Mouse (Mus musculus) heart, adult 18-20 months (tissue): ENCODE results near the gene Gm128. TPM values are rescaled to one million over a fixed set of nuclear protein-coding genes. Genes with fewer than 3 reads are reported as not detected.

Experiments used
- DNase-seq, 2 experiments: peaks; one replicate each; pipeline ENCODE4 v3.0.0; 2021 to 2022; ENCODE audit warnings: mixed read lengths in 1 of 2
- long read RNA-seq, 2 experiments: library from polyadenylated mRNA; stranded (forward); transcript quantifications; one replicate each; pipeline ENCODE4 v2.0.0; 2021
- total RNA-seq, 2 experiments: library from RNA; stranded (reverse); gene quantifications; 2 replicates each; pipeline ENCODE4 v1.2.3; 2021

Gm128 gene
- not detected for total RNA-seq
- long read RNA-seq, experiment 1: 0 reads
- long read RNA-seq, experiment 2: 0 reads

DNA sequence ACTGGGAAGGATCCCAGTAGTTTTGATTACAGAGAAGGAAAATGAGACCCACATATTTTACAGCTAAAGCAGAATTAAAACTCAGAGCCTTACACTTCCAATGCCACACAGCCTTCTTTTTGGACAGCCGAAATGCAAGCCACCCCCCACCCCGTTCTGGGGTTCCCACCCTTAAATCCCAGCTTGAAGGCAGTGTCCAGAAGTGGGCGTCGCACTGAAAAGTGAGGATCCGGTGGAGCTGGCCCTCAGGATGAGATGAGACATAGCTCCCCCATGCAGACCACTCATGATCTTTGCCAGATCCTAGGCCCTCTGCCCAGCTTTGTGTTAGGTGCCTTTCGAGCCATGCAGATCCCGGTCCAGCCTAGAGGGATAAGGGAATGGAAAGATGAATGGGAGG, at the start of gene Gm128:
TSS of gene Gm128 (minus strand) at position 101 of the 400 bp plus-strand sequence.
- DNase-seq: no peak

DNA sequence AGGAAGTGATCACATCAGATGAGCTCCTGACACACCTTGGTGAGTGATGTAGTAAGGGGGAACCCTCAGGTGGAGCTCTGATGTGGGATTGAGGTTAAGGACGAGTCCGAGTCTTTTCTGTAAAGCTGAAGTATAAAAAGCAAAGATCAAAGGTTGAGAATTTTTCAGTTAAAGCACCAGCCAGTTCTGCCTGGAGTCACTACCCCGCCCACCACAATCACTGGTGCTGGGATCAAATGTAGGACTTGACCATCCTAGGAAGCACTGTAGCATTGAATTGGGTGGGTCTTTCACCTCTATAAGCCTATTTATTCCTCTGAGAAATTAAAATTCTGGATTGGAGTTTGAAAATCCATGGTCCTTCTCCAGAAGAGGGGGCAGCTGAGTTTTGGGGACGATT, 49.6 kb upstream of the Gm128 start:
- no peak for DNase-seq

DNA sequence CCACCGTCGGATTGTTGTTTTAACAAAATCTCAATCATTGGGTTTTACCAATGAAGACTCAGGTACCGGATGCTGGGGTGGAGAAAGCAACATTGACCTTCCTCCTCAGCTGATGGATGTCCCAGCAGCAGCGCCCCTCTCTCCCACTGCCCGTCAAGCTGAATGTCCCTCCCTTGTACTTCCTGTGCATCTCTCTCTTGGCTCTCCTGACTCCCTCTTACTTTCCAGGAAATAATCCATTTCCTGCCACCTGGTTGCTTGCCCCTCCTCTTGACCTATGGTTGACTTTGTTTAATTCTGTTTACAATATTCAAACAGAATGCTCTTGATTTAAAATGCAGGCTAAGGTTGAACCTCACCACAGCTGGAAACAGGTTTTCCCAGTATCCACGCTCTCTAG, 48.8 kb upstream of the Gm128 start:
- no peak for DNase-seq

DNA sequence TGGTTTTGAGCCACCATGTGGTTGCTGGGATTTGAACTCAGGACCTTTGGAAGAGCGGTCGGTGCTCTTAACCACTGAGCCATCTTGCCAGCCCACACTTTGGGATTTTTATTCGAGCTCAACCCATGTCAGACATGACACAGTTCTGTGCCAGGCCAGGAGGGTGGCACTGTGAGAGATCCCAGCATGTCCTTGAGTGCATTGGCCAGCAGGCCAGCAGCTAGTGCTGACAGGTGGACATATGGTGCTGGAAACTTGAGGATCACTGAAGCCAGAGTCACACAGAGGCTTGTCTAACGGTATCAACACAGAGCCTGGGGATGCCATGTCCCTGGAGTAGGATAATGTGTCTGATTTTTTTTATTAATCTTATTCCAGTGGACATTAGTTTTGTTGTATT, 48.0 kb upstream of the Gm128 start:
- DNase-seq: no peak

DNA sequence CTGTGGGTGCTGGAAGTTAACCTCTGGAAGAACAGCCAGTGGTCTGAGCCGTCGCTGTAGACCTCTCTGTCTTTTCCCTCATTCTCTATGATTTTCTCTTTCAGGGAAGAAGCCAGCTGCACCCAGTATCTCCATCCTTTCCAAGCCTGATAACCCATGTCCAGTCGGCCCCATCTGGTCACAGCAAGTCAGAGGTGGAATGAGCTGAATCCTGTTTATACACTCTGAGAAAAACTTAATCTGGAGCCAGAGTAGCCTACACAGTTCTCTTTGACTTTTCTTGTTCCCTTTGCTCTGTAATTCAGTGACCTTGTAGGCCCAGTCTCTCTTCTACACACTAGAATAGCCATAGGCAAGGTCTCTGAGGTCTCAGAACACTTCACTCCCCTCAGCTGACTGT, 46.1 kb upstream of the Gm128 start:
- no peak for DNase-seq

DNA sequence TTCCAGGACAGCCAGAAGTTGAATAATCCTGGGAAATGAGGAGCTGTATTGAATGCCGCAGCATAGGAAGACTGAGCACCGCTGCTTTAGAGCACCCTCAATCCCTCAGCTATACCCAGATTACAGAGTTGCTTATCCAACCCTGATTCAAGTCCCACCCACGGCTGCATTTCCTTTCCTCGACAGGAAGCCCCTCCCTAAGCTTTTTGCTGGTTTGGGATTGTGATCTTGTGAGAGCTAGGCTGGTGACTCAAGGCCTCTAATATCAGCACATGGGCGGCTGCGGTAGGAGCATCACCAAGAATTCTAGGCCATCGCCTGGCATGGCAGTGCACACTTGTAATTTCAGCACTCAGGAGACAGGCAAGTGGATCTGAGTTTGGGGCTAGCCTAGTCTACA, 45.1 kb upstream of the Gm128 start:
- DNase-seq: peak in 1 of 2 experiments; percentile 67

DNA sequence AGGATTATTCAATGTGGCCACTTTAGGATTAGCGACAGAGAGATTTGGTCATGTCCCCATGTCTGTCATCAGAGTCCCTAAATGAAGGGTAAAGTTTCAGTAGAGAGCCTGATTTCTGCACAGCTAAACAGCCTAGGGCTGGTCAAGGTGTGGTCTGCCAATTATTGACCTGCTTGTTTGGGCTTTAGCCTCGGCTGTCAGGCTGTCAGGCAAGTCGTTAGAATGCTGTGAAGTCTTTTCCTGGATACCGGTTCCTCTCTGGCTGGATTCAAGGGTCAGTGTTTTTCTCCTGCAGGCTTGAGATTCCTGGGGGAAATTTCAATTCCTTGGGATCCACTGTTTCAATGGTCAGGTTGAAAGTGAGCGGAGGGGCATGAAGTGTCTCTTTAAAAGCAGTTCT, 44.6 kb upstream of the Gm128 start:
- DNase-seq: no peak

DNA sequence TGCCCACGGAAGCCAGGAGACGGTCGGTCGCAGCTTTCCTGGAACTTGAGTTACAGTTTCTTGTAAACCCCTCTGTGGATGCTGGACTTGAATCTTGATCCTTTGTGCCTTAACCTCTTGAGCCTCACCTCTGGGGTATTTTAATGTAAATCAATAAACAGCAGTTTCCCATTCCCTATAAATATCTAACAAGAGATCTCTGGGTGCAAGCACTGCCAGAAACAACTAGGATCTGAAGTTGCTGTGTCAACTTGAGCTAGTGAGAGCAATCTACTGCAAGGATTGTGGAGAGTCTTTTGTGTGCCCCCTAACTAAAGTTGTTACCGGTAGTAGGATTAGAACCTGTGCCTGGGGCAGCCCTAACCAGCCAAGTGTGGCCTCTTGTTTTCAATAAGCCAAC, 44.0 kb upstream of the Gm128 start:
- DNase-seq: no peak

DNA sequence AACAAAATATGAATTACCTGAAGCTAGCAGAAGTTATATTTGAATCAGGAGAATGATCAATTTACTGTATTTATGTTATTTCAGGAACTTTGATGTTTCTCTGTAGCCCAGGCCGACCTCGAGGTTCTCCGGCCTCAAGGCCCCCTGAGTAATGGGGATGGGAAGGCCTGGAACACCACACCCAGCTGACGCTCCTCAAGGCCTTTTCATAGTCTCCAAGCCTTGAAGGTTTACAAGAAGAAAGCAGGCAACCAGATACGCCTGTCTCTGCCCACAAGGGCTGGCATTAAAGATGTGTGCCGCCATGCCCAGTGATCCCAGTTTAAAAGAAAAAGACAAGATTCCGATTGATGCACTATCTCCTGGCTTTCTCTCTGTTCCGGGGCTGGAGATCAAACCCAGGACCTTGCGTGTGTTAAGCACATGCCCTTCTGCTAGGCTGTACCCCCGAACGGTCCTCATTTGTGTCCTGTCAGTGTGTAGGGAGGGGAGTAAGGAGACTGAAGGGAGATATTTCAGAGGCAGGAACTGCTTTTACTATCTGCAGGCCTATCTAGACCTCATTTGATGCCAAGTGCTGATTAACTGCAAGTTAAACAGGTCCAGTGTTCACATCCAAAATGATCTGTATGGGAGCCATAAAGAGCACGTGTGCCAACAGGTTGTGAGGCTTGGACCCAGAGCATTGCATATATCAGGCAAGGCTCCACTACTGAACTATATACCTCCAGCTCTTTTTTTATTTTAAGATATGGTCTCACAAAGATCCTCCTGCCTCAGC, 43.3 kb upstream of the Gm128 start:
- DNase-seq: no peak

DNA sequence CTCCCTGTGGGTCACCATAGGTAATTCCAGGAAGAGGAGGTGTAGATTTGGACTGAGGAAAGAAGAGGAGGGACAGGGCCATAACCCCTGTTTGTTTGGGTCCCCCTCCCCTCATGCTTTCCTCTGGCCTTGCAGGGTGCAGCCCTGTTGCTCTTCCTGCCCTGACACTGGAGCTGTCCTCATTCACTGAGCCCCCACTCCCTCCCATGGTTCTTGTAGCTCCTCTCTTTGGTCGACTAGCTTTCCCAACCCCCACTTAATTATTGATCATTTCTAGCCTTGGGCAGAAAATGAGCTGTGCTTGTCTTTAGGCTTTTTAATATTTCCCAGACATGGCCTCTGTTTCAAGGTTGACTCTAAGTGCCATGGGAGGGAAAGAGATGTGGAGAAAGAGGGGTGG, 42.7 kb upstream of the Gm128 start:
- DNase-seq: no peak

DNA sequence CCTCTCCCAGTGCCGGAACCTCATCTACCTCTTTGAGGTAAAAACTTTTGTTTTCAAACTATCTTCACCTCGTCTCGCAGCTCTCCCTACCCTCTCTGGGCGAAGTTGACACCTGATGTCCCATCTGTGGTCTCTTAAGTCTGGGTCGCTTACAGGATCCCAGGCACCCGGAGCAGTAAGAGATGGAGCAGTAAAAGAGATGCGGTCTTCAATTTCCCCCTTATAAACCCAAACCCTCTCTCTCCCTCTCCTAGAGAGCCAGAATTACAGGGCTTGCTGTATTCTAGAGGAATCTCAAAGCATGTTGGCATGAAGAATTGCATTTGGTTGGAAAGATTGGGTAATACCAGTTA, 42.2 kb upstream of the Gm128 start:
- no peak for DNase-seq

DNA sequence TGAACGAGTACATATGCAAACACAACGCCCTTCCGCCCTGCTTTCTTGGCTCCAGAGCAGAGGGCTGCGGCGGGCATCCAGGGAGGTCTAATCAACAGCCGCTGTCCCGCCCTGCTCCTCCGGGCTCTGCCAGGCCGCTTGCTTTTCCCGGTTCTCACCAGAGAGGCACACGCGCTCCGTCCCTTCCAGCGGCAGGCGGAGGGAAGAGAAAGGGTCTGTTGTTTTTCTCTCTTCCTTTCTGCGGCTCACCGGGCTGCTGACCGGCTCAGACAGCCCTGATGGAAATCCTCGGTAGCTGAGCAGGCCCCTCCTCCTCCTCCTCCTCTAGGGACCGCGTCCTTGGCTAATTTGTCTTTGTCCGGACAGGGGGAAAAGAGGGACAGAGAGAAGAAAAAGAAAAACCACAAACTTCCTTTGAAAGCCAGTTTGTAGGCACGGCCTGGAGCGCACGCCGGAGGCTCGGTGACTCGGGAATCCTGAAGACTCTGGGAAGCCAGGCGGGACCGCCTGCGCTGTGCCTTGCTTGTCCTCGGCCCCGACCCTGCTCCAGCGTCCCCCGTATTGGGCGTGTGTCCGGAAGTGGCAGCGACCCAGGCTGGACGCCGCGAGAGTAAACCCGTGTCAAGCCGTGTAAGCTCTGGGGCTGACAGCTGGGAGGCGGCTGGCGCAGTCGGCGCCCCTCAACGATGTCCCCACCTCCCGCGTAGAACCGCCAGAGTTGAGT, 41.6 kb upstream of the Gm128 start:
- DNase-seq: peak; percentile 90

DNA sequence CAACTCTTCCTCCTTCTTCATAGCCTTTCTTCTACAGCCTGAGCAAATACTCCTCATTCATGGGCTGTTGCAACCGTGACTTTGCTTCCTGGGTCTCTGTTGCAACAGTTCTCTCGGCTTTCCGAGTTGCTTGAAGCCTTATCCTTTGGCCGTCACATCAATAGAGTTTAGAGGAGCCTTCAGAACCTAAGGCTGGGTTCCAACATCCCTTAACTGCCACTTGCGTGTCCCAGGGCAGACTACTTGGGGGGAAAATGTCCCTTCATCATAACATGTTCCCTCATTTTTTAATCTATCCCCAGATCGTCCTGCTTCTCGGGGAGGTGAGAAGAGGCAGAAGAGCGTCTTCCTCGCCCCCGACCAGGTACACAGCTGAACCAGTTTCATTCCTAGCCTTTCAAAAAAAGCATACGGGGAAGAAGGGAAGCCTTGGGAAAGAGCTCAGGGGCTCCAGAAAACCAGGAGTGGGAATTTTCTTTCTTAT, 41.0 kb upstream of the Gm128 start:
- peak; percentile 66 to 73 for DNase-seq

DNA sequence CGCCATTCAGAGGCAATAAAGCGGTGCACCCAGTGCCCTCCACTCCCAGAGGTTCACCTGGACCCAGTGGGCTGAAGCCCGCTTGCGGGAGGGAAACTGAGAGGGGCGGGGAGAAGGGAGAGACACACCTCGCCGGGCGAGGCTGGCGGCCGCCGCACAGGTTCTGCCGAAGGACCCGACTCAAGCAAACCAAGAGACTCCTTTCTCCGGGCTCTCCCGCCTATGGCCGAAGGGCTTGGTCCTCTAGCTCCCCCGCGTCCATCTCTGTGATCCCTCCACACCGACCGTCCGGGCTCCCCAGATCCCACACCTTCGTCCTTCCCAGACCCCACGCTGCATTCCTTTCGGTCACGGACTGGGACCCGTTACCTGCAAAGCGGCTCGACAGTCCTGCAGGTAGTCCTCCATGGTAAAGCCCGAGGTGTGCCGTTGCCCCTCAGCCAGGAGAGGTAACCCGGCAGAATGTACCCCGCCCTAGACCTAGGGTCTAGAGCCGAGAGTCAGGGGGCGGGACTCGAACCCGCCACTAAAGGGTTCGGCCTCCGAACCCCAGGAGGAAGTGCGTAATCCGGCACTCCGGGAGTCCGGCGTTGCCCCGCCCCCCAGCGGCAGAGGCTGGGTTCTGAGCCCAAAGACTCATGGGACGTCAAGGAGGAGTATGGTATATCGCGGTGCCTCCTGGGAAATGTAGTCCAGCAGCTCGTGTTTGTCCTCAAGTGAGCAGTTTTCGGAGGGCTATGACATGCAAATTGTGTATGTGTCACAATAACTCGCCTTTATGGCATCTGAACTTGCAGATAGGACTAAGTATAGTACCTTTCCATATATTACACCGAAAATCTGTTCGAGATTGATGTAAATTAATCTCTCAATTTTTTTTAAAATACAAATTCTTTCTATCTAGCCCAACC, 40.1 kb upstream of the Gm128 start, which contains the start of the genes Mindy1 and Prune1:
TSS of gene Mindy1 (plus strand) at position 130 of the 911 bp plus-strand sequence.
TSS of gene Prune1 (minus strand) at position 861 of the 911 bp plus-strand sequence.
- DNase-seq: peak; percentile 98 to 99

DNA sequence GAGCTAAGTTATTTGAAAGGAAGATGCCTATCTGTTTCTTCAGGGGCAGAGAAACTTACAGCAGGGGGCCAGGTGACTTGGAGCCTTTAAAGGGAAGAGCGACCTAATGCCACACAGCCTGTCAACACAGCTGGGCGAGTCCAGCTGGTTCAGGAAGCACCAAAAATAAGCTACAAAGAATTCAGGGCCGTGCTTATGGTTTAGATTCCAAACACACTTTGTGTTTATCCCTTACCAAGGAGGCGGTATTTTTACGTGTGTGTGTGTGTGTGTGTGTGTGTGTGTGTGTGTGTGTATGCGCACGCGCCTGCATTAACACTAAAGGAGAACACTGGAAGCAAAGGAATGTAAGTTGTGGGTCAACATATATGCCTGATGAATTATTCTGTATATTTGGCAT, 39.3 kb upstream of the Gm128 start:
- peak in 1 of 2 experiments; percentile 58 for DNase-seq

DNA sequence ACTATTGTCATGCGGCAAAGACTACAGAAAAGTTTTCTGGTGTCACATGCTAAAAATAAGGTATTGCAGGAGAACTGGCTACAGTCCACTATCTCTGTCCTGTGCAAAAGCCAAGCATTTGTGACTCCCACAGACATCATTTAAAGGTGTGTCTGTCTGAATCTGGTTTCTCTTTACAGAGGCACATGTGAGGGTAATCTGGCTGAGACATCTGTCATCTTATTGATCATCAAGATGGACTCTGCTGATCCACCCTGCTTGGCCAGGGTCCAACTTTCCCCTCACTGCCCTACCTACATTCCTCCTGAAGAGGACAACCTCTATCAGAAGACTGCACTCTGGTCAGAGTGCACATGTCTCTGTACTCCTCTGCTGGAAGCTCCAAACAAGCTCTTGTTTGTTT, 35.8 kb upstream of the Gm128 start:
- peak; percentile 48 to 56 for DNase-seq

DNA sequence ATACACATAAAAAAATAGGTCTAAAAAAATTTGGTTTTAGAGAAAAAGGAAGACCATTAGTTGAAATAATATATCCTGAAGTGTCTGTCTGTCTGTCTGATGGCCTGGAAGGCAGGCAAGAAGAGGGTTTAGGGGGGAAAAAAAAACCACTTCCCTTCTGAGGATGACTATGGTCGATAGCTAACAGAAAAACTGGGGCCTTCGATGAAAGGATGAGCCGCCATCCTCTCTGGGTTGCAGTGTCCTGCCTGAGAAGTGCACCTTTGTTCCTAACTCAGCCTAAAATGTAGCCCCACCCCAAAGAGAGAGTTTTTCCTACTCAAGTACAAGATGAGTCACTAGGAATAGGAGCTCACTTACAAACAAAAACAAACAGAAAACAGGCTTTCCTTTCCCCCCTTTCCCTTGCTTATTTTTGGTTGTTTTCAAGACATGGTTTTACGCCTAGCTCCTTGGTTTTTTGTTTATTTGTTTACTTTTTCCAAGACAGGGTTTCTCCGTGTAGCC, 35.1 kb upstream of the Gm128 start:
- DNase-seq: no peak

DNA sequence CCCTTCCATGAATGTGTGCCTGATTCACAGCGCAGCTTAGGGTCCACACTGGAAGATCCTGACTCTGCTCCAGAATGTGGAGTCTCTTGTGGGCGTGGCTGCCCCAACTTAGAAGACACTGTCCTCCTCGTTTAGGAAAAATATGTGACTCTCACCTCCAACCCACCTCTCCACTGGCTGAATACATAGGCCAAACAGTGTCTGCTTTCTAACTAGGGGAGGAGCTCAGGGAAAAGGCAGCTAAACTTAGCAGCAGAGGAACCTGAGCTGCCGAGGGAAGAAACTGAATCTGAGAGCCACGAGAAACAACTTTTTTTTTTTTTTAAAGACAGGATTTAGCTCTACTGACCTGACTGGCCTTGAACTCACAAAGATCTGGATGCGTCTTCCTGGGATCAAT, 33.8 kb upstream of the Gm128 start:
- no peak for DNase-seq

DNA sequence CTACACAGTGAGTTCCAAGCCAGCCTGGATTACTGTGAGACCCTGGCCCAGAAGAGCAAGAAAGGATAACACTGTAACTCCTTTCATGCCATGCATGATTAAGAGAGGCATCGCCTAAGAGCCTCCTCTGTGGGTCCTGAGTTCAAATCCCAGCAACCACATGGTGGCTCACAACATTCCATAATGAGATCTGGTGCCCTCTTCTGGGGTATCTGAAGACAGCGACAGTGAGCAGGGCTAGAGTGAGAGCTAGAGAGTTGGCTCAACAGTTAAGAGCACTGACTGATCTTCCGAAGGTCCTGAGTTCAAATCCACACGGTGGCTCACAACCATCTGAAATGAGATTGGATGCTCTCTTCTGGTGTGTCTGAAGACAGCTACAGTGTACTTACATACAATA, 33.1 kb upstream of the Gm128 start:
- no peak for DNase-seq

DNA sequence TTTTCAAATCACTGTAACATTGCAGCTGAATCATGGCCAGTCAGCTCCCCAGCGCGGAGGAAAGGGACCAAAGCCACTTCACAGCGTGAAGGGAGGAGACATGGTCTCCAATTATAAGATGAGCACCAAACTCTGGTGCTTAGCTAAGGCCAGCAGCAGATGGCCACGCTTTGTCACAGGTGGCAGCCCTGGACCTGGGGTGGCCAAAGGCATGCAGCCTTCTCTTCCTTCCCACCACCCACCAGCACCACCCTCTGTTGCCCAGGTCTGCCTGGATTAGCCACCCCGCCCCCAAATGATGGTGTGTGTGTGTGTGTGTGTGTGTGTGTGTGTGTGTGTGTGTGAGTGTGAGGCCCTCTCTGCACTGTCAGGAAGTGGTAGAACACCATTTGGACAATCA, 32.1 kb upstream of the Gm128 start:
- DNase-seq: no peak

DNA sequence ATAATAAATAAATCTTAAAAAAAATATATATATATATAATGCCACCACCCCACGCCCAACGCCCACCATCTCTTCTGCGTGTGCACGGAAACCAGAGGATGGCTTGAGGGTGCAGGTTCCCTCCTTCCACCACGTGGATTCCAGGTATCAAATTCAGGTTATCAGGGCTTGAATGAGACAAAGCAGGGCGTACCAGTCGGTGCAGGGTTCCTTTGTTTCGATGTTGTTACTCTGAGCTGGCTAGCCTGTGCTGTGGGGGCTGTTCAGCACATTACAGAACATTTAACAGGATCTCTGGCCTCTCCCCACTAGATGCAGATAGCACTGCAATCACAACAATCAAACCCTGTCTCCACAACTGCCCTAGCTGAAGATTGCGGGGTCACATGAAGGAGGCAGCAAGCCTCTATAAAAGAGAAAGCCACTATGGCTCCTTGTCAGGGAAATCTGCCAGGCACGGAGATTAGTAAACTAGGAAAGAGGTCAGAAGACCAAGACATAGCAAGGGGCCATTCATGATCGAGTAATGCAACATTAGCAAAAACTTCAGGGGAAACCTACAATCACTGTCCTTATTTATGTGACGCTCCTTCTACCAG, 29.5 kb upstream of the Gm128 start:
- no peak for DNase-seq

DNA sequence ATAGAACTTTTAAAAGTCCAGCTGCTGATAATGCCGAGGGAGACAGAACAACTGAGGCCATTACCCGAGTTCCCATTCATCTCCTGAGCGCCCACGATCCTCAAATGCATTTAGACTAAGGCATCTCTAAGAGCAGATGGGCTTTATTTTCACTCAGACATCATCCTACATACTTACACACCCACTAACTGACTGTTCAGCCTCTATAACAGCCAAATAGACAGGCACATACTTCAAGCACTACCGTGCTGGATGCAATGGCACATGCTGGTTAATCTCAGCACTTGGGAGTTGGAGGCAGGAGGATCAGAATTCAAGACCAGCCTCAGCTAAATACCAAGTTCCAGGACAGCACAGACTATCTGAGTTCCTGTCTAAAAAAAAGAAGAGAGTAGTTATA, 28.4 kb upstream of the Gm128 start:
- no peak for DNase-seq
